Mouse (Mus musculus) gastrocnemius, adult 2 months (tissue): ENCODE measurements around the gene Mrgprb8. TPM values are rescaled to one million over a fixed set of nuclear protein-coding genes. Genes with fewer than 3 reads are reported as not detected.
"Not testable (repeated sequence)": the region's sequence is repeated elsewhere in the genome, so short reads cannot be mapped to it uniquely, and the experiment has no call there.

Experiments
- DNase-seq: peaks from one replicate; pipeline ENCODE4 v3.0.0; 2022
- H3K27ac ChIP-seq: fragments of 200-600 bp; 2 replicates; pipeline ENCODE4 v1.8.1; 2022; ENCODE audit warnings: mild to moderate bottlenecking
- H3K4me3 ChIP-seq: fragments of 200-600 bp; 2 replicates; pipeline ENCODE4 v1.8.1; 2022; ENCODE audit warnings: mild to moderate bottlenecking, moderate library complexity
- CTCF ChIP-seq: fragments of 200-600 bp; IDR thresholded peaks from 2 replicates; pipeline ENCODE4 v1.8.1; 2022; ENCODE audit warnings: antibody characterized with exemption, mild to moderate bottlenecking, moderate library complexity
- intact Hi-C: fragments of 180-260 bp; cut with DNase I; formaldehyde crosslinking; loops from one replicate; pipeline ENCODE4 v1.15.1; 2025
- long read RNA-seq, 2 experiments: library from polyadenylated mRNA; stranded (forward); transcript quantifications; one replicate each; pipeline ENCODE4 v2.0.0; 2021
- total RNA-seq, 2 experiments: library from RNA; stranded (reverse); gene quantifications; 2 replicates each; pipeline ENCODE4 v1.2.3; 2021

Mrgprb8 gene
- not detected for total RNA-seq
- long read RNA-seq, experiment 1: 0 reads
- long read RNA-seq, experiment 2: 0 reads

- H3K27ac ChIP-seq: no peak within 1 kb of the TSS
- DNase-seq: no peak
- intact Hi-C loops: no loop called here
- H3K4me3 ChIP-seq: no peak within 1 kb of the TSS
- no peak for TF ChIP-seq CTCF
These were observed at the start of gene Mrgprb8 for GRCm38 (mm10) chr7:48388226-48388625. Mrgprb8 (plus strand) TSS chr7:48388526.

GRCm38 (mm10) chr7:48435936-48436335 is 47.6 kb downstream of the Mrgprb8 start:
- H3K27ac ChIP-seq, H3K4me3 ChIP-seq, intact Hi-C loops, DNase-seq: not testable (repeated sequence)

- H3K4me3 ChIP-seq: no peak overlapping the region
- TF ChIP-seq CTCF: no peak
- intact Hi-C loops: no loop called here
- DNase-seq: no peak
- no peak overlapping the region for H3K27ac ChIP-seq
These were observed 48.3 kb downstream of the Mrgprb8 start for GRCm38 (mm10) chr7:48436581-48436980.

Other genes starting within 250 kb of the Mrgprb8 start
- not detected for gene Mrgprb5, start 219.5 kb upstream of the Mrgprb8 start, total RNA-seq
- gene Mrgprb4, start 189.2 kb upstream of the Mrgprb8 start, total RNA-seq: not detected
- gene Mrgprb1, start 67.8 kb downstream of the Mrgprb8 start, total RNA-seq: under 1 TPM; 0.20 to 0.25 TPM
- gene Mrgprx2, start 110.8 kb downstream of the Mrgprb8 start, total RNA-seq: under 1 TPM in 1 of 2 experiments, not detected in 1; 0.11 TPM
- under 1 TPM in 1 of 2 experiments, not detected in 1; 0.15 TPM for gene Mrgprb2, start 169.6 kb downstream of the Mrgprb8 start, total RNA-seq